Mouse (Mus musculus): ENCODE data around the gene Sh3d21. TPM values are rescaled to one million over a fixed set of nuclear protein-coding genes. Genes with fewer than 3 reads are reported as not detected.

Gene Sh3d21
- polyA plus RNA-seq (2016; fragmentation: Nextera tagmentation; extraction: Ambion mirVana), result 1.5 and 1.6 TPM in 2 replicates

DNA sequence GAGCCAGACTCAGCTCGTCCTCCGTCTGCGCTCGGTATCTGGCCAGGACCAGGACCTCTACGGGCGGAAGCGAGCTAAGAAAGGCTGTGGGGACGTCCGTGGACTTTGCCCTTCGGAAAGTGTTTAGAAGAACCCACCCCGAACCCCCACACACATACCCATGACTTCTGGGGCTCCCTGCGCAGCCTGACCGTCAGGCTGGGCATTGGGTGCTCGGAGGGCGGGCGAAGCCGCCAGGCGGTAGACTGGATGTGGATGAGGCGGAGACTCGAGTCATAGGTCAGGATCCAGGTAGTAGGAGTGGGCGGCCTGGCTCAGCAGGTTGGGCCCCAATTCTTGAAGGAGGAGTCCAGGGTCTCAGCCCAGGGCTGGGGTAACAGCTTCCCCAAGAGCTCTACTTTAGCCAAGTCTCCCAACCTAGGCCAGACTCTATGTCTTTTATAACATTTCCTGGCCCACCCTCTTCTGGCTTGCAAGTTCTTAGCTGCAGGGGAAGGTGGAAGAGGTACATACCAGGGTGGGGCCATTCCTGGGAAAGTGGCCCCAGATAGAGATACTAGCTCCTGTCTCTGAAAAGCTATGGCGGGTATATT is at the start of gene Sh3d21:
TSS of gene Sh3d21 (minus strand) at position 425 of the 593 bp plus-strand sequence.
- Histone ChIP-seq H3K9me3 (no peaks in the 10 kb centered on the region), H3K4me1 (peaks cover 22% of the 10 kb centered on the region), H3K27ac (peak within 1 kb of the TSS; percentile 83), H3K27me3 (ENCODE audit: poor library complexity, severe bottlenecking) (no peaks in the 10 kb centered on the region), H3K4me3 (peak within 1 kb of the TSS; percentile 69), H3K36me3 (replicated peaks) (peaks cover 39% of the 10 kb centered on the region)
- WGBS, result 5% methylated on average over 22 of the region's 22 CpGs
- no peak for DNase-seq (ENCODE audit: extremely low spot score, low spot score)

DNA sequence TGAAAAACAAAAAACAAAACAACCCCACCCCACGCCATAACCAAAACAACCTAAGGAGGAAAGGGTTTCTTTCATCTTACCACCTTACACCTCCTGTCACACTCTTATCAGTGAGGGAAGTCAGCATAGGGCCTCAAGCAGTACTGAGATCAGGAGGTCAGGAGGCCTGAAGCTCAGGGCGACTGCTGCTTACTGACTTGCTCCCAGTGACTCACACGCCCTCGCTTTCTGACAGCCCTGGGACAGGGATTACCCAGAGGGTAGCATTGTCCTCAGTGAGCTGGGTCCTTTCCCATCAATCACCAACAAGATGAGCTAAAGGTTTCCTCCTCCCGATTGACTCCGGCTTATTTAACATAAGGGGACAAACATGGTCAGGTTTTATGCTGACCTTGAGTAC is 43.8 kb upstream of the Sh3d21 start:
- Histone ChIP-seq H3K27ac (no peak overlapping the region), H3K4me1 (peaks cover 16% of the 10 kb centered on the region), H3K4me3 (no peak overlapping the region), H3K36me3 (replicated peaks) (no peaks in the 10 kb centered on the region), H3K9me3 (no peaks in the 10 kb centered on the region), H3K27me3 (ENCODE audit: poor library complexity, severe bottlenecking) (no peaks in the 10 kb centered on the region)
- 65% methylated on average over 6 of the region's 6 CpGs for WGBS
- no peak for DNase-seq (ENCODE audit: extremely low spot score, low spot score)

DNA sequence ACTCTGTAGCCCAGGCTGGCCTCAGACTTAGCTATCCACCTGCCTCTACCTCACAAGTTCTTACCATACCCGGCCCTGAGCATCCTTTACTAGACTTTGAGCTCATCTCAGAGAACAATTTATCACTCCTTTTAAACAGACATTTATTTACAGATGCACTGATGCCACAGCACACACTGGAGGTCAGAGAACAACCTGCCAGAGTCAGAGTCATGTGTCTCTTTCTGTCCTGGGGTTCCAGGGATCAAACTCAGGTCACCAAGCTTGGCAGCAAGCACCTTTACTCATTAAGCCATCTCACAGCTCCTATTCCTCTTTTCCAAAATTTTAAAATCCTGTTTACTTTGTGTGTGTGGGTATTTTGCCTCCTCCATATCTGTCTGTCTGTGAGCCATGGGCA is 42.1 kb upstream of the Sh3d21 start:
- peaks cover 5% of the 10 kb centered on the region for H3K36me3 ChIP-seq (replicated peaks)
- peaks cover 26% of the 10 kb centered on the region for H3K4me1 ChIP-seq
- no peak for DNase-seq (ENCODE audit: extremely low spot score, low spot score)
- no peak overlapping the region for H3K4me3 ChIP-seq
- H3K27ac ChIP-seq, result no peak overlapping the region
- H3K27me3 ChIP-seq (ENCODE audit: poor library complexity, severe bottlenecking), result no peaks in the 10 kb centered on the region
- no peaks in the 10 kb centered on the region for H3K9me3 ChIP-seq
- WGBS, result 84% methylated on average over 1 of the region's 1 CpGs

DNA sequence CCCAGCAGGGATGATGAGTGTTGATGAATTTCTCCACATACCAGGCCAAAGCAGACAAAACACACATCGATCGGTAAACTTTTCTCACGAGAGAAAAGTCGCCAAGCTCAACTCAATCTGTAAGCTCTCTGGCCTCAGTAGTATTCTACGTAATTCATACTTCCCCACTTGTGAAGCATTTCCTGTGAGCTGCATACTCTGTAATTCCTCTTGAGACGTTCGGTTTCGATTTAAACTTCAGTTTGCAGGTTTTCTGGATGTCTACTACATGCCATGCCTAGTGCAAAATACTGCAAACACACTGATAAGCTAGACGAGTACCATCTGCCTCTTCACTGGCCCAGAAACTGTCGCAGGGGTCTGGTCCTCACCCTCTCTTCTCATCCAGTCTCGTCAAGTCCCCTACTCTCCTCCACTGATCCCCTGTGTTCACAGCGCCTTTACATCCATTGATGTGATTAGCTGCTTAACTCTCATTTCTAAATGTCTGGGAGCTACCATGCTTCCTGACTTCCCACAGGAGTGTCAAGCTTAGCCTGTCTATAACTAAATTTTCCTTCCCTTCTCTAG is 41.5 kb upstream of the Sh3d21 start:
- no peaks in the 10 kb centered on the region for H3K9me3 ChIP-seq
- H3K4me3 ChIP-seq, result no peak overlapping the region
- no peaks in the 10 kb centered on the region for H3K27me3 ChIP-seq (ENCODE audit: poor library complexity, severe bottlenecking)
- WGBS, result 91% methylated on average over 12 of the region's 12 CpGs
- H3K36me3 ChIP-seq (replicated peaks), result peaks cover 11% of the 10 kb centered on the region
- peaks cover 32% of the 10 kb centered on the region for H3K4me1 ChIP-seq
- H3K27ac ChIP-seq, result no peak overlapping the region
- DNase-seq (ENCODE audit: extremely low spot score, low spot score), result no peak

DNA sequence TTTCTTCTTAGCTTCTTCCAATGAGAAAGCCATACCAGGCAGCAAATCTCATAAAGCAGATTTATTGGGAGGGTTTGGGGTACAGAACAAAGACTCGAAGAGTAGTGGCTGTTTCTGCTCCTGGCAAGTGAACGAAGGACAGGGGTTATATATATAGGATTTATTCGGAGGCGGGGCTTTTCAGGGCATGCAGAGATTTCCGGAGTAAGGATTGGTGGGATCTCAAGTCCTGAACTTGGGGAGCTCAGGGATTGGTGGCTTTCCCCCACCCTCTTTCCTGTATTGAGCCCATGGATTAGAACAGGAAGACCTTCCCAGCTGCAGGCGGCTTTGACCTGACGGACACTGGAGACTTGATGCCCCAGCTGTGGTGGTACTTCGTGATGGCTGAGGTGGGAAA is 40.7 kb upstream of the Sh3d21 start:
- no peak overlapping the region for H3K4me3 ChIP-seq
- DNase-seq (ENCODE audit: extremely low spot score, low spot score), result no peak
- H3K27ac ChIP-seq, result peak overlapping the region; percentile 97; the same call in 1 of the 2 replicates
- WGBS, result 88% methylated on average over 8 of the region's 8 CpGs
- no peaks in the 10 kb centered on the region for H3K9me3 ChIP-seq
- H3K36me3 ChIP-seq (replicated peaks), result peaks cover 19% of the 10 kb centered on the region
- H3K4me1 ChIP-seq, result peaks cover 36% of the 10 kb centered on the region
- no peaks in the 10 kb centered on the region for H3K27me3 ChIP-seq (ENCODE audit: poor library complexity, severe bottlenecking)

DNA sequence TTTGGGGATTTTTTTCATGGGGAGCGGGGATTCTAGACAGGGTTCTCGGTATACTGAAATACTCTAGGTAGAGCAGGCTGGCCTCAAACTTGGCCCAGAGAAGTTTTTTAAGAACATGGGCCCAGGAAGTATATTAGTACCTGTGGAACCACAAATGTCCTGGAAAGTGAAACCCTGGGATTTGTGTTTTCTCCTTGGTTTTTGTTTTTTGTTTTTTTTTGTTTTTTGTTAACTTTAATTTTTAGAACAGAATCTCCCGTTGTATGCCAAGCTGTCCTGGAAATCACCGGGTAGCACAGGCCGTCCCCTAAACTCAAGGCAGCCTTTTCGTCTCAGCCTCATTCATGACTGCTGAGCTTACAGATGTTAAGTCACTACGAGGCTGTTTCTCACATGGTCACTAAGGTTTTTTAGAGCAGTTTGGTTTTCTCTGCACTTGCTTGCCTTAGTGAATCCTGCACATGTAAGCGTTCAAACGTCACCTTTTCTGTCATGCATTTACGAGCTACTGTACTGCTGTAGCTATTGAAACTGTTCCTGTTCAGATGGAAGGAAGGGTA is 40.1 kb upstream of the Sh3d21 start:
- H3K36me3 ChIP-seq (replicated peaks), result peaks cover 25% of the 10 kb centered on the region
- peak overlapping the region; percentile 85 for H3K4me3 ChIP-seq
- no peak for DNase-seq (ENCODE audit: extremely low spot score, low spot score)
- peak overlapping the region; percentile 97 for H3K27ac ChIP-seq
- 78% methylated on average over 10 of the region's 10 CpGs for WGBS
- H3K9me3 ChIP-seq, result no peaks in the 10 kb centered on the region
- no peaks in the 10 kb centered on the region for H3K27me3 ChIP-seq (ENCODE audit: poor library complexity, severe bottlenecking)
- peaks cover 36% of the 10 kb centered on the region for H3K4me1 ChIP-seq

DNA sequence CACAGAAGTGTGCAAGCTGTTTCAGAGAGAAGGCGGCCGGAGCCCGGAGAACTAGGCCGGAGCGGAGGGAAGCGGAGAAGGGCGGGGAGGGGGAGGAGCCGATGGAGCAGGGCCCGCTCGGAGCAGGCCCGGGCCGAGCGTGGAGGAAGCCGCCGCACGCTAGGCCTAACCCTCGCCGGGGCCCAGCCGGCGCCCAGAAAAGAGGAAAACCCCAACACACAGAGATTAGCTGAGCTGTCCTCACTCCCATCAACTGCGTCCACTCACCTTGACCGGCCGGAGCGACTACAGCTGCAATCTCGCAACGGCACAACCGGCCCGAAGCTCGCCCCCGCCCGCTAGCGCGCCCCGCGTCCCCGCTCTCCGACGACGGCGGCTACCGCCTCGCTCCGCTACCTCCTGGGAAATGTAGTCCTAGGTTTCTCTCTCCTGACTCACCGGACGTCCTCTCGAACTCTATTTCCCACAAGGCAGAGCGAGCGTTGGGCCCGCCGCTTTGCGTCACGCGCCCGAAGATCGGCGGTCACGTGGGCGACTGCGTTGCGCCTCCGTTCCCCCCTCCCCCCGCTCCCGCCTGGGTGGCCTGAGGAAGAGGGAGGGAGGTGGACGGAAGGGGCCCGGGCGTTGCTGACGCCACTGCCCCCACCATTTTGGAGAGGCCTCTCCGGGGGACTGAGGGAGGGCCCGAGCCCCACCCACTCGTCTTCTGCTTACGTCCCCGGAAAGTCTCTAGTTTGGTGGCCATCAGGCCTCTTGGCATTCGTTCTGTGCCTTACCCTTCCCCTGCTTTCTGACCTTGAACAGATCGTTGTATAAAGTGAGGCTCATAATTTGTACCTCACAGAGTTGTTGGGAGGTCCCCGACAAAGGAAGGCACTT is 39.3 kb upstream of the Sh3d21 start, which contains the start of gene Thrap3:
TSS of gene Thrap3 (minus strand) at position 458 of the 879 bp plus-strand sequence.
- peak; percentile 97 for DNase-seq (ENCODE audit: extremely low spot score, low spot score)
- WGBS, result under 1% methylated on average over 69 of the region's 75 CpGs

DNA sequence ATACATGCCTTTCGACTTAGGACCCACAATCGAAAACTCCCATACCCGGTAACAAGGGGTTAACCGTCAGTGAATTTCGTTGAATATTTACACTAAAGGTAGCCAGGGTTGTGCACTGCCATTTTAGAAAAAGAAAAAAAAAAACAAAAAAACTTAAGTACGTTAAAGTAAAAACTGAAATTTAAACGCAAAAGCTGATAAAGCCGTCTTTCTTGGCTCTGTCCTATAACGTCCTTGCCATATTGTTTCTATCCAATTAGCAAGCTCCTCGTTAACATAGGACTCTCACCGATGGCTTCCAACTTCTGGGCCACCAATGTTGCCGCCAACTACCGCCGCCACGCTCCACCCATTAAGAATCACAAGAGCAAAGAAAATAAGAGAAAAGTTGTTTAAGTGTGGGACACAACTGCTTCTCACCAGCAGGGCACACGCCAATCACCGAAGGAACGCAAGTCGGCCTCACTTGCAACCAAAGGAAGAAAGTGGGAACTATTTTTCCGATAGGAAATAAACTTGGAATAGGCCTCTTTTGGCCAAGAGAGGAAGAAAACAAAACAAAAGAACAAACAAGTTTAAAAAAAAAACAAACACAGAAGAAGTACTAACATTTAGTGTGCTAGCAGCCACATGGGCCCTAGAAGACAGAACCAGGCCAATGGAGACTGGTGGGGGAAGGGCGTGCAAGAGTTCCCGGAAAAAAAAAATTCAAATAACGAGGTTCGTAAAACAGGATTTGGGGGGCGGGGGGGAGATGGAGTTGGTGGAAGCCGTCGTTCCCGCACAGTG is 38.4 kb upstream of the Sh3d21 start:
- Histone ChIP-seq H3K27me3 (ENCODE audit: poor library complexity, severe bottlenecking) (no peaks in the 10 kb centered on the region), H3K27ac (peak overlapping the region; percentile 97), H3K4me1 (peaks cover 36% of the 10 kb centered on the region), H3K4me3 (peak overlapping the region; percentile 85), H3K9me3 (no peaks in the 10 kb centered on the region), H3K36me3 (replicated peaks) (peaks cover 40% of the 10 kb centered on the region)
- under 1% methylated on average over 28 of the region's 28 CpGs for WGBS
- DNase-seq (ENCODE audit: extremely low spot score, low spot score), result peak; percentile 50

More for the DNA sequence above, 39.3 kb upstream of the Sh3d21 start, which contains the start of gene Thrap3:
- Histone ChIP-seq H3K27me3 (ENCODE audit: poor library complexity, severe bottlenecking) (no peaks in the 10 kb centered on the region), H3K9me3 (no peaks in the 10 kb centered on the region), H3K27ac (peak within 1 kb of the TSS; percentile 97), H3K4me3 (peak within 1 kb of the TSS; percentile 85), H3K36me3 (replicated peaks) (peaks cover 32% of the 10 kb centered on the region), H3K4me1 (peaks cover 36% of the 10 kb centered on the region)

DNA sequence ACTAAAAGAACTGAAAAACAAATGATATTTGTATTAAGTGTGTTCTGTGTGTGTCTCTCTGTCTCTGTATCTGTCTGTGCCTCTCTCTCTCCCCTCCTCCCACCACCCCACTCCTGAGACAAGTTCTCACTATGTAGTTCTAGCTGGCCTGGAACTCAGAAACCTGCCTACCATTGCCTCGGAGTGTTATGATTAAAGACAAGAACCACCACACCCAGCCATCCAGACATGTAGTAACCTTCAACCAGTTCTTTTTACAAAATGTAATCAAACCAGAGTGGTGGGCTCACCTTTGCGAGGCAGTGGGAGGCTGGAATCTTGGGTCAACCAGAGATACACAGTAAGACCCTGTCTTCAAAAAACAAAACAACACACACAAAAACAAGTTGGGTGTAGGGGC is 37.4 kb upstream of the Sh3d21 start:
- Histone ChIP-seq H3K27ac (no peak overlapping the region), H3K4me1 (peaks cover 36% of the 10 kb centered on the region)

DNA sequence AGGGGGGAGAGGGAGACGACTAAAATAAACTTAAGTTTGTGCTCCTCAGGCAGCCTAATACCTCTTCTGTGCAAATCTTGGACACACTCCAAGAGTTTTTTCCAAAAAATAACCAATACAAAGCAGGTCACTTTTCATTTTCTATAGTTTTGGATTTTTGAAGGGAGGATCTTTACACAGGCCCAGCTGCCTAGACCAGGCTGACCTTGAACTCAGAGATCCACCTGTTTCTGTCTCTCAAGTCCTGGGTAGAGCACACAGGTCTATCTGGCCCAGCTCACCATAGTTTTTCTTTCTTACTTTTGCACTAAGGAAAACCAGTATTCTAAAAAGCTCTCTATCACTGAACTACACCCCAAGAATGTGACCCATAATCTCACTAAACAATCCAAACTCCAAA is 36.7 kb upstream of the Sh3d21 start:
- no peak for DNase-seq (ENCODE audit: extremely low spot score, low spot score)
- Histone ChIP-seq H3K27ac (no peak overlapping the region), H3K4me1 (peaks cover 36% of the 10 kb centered on the region), H3K36me3 (replicated peaks) (peaks cover 54% of the 10 kb centered on the region), H3K4me3 (peak overlapping the region; percentile 85), H3K9me3 (no peaks in the 10 kb centered on the region), H3K27me3 (ENCODE audit: poor library complexity, severe bottlenecking) (no peaks in the 10 kb centered on the region)
- 95% methylated on average over 1 of the region's 1 CpGs for WGBS

More for the DNA sequence above, 37.4 kb upstream of the Sh3d21 start:
- no peaks in the 10 kb centered on the region for H3K27me3 ChIP-seq (ENCODE audit: poor library complexity, severe bottlenecking)
- peaks cover 49% of the 10 kb centered on the region for H3K36me3 ChIP-seq (replicated peaks)
- DNase-seq (ENCODE audit: extremely low spot score, low spot score), result no peak
- 86% methylated on average over 2 of the region's 2 CpGs for WGBS
- H3K9me3 ChIP-seq, result no peaks in the 10 kb centered on the region
- peak overlapping the region; percentile 85 for H3K4me3 ChIP-seq

DNA sequence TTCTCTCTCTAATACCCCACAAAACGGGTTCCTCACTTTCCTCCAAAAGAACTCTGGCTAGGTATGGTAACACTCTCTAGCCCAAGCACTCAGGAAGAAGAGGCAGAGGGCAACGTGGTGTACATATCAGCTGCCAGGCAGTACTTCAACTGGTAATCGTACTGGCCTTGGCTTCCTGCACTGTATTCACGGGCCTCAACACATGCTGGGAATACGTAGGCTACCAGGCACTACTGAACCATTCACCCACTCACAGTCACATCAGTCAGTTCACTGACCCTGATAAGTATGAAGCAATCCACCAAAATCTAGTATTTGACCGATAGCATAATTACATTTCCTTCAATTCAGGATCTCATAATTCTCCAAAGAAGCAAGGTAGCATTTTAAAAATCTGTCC is 36.3 kb upstream of the Sh3d21 start:
- Histone ChIP-seq H3K27ac (no peak overlapping the region), H3K4me3 (peak overlapping the region; percentile 85; the same call in 1 of the 2 replicates), H3K27me3 (ENCODE audit: poor library complexity, severe bottlenecking) (no peaks in the 10 kb centered on the region), H3K9me3 (no peaks in the 10 kb centered on the region), H3K4me1 (peaks cover 36% of the 10 kb centered on the region), H3K36me3 (replicated peaks) (peaks cover 59% of the 10 kb centered on the region)
- WGBS, result 93% methylated on average over 6 of the region's 6 CpGs
- no peak for DNase-seq (ENCODE audit: extremely low spot score, low spot score)

DNA sequence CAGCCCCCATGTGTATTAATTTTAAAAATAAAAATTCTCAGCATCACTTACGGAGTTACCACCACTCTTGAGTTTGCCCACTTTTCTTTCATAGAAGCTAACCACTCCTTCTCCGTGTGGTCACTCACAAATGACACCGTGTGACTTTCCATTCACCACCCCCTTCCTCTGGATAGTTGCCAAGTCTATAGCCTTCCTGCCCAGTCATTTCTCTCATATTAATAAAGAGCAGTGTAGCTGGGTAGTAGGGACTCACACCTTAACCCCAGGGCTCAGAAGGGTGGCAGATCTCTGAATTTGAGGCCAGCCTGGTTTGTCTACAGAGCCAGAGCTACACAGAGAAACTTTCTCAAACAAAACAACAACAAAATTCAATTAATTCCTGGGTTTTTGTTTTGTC is 34.2 kb upstream of the Sh3d21 start:
- H3K36me3 ChIP-seq (replicated peaks), result peaks cover 80% of the 10 kb centered on the region

More for the DNA sequence above, 34.2 kb upstream of the Sh3d21 start:
- no peak overlapping the region for H3K27ac ChIP-seq
- H3K4me3 ChIP-seq, result no peak overlapping the region
- H3K4me1 ChIP-seq, result peaks cover 19% of the 10 kb centered on the region
- 93% methylated on average over 3 of the region's 3 CpGs for WGBS
- no peaks in the 10 kb centered on the region for H3K9me3 ChIP-seq
- no peaks in the 10 kb centered on the region for H3K27me3 ChIP-seq (ENCODE audit: poor library complexity, severe bottlenecking)
- no peak for DNase-seq (ENCODE audit: extremely low spot score, low spot score)

Data from forebrain, embryonic 10.5 days (tissue).